Mouse (Mus musculus): Measurements from ENCODE around the gene Itga5. TPM values are rescaled to one million over a fixed set of nuclear protein-coding genes. Genes with fewer than 3 reads are reported as not detected.

Gene Itga5
- polyA plus RNA-seq, 1 experiment from 2014 or later: 45.5 TPM

DNA sequence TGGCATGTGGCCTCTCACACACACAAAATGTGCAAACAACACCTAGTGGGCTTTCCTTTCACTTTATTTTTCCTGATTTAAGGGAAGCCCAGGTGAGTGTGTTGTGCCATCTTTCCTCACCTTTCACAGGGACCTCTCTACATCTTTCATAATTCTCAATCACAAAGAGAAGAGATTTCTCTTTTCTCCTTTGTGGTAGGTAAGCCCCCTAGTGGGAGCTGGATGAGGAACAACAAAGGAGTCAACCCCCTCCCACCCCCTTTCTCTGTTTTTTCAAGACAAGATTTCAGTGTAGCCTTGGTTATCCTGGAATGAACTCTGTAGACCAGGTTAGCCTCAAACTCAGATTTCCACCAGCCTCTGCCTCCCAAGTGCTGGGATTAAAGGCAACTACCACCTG is 23.0 kb downstream of the Itga5 start:
- peaks cover 35% of the 10 kb centered on the region for H3K27me3 ChIP-seq (replicated peaks)
- no peaks in the 10 kb centered on the region for H3K9me3 ChIP-seq
- ATAC-seq: no peak
- no peak overlapping the region for H3K4me3 ChIP-seq (replicated peaks)
- no peak overlapping the region for H3K9ac ChIP-seq
- H3K27ac ChIP-seq: no peak overlapping the region
- peaks cover 21% of the 10 kb centered on the region for H3K36me3 ChIP-seq
- peaks cover 11% of the 10 kb centered on the region for H3K4me1 ChIP-seq (replicated peaks)
- H3K4me2 ChIP-seq (replicated peaks): no peak overlapping the region

DNA sequence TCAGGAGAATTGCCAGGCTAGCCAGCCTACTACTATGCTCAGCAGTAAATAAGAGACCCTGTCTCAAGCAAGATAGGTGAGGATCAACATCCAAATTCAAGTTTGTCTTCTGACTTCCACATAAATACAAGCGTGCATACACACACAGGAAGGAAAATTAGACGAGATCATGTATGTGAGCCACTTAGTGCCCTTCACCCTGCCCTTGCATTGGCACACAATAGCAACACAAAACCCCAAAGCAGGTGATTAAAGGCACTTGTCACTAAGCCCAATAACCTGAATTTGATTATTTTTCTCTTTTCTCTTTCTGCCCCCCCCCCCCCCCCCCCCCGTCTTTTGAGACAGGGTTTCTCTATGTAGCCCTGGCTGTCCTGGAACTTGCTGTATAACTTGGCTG is 23.6 kb downstream of the Itga5 start:
- Histone ChIP-seq H3K4me2 (replicated peaks) (no peak overlapping the region), H3K9me3 (no peaks in the 10 kb centered on the region), H3K27me3 (replicated peaks) (peaks cover 39% of the 10 kb centered on the region), H3K9ac (no peak overlapping the region), H3K4me1 (replicated peaks) (peaks cover 11% of the 10 kb centered on the region), H3K36me3 (peaks cover 21% of the 10 kb centered on the region), H3K4me3 (replicated peaks) (no peak overlapping the region), H3K27ac (no peak overlapping the region)
- ATAC-seq: no peak
- 70% methylated on average over 3 of the region's 3 CpGs for WGBS

DNA sequence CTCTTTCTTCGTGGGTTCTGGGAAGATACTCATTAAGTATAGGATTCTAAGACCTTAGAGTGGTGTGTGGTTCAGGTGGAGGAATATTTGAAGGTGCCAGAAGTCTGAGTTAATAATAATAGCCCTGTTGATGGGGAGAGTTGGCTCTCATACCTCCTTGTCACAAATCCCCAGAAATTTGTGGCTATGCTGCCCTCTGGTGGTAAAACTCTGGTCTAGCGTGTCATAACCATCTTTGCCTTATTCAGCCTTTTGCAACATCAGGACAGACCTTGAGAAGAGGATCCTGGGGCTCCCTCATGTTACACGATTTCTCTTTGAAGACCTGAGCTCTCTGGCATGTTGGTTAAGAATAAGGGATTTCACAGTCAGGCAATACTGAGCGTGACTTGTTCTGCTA is 24.1 kb downstream of the Itga5 start:
- Histone ChIP-seq H3K27ac (no peak overlapping the region), H3K9me3 (no peaks in the 10 kb centered on the region), H3K4me3 (replicated peaks) (no peak overlapping the region), H3K9ac (no peak overlapping the region), H3K36me3 (peaks cover 16% of the 10 kb centered on the region), H3K4me2 (replicated peaks) (no peak overlapping the region), H3K27me3 (replicated peaks) (peaks cover 39% of the 10 kb centered on the region), H3K4me1 (replicated peaks) (peaks cover 11% of the 10 kb centered on the region)
- WGBS: 18% methylated on average over 4 of the region's 4 CpGs
- peak; percentile 26; the same call in 1 of the 2 replicates for ATAC-seq

DNA sequence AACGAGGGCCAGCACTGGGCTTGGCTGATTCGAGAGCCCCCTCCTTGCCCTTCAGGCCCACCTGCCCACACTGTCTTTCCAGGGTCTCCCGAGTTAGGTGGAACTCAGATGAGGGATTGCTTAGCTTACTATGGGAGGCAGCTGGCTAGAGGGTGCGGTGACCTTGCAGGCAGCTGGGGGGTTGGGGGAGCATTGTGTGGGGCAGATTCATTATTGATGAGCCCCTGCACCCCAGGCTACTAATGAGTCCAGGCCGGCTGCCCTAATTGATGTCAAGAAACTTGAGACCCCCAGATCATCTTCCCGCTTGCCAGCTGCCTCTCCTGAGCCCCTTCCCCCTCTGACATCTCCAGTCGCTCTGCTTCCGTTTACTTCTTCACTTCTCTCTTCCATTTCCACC is 25.0 kb downstream of the Itga5 start:
- no peak overlapping the region for H3K27ac ChIP-seq
- no peak for ATAC-seq
- H3K36me3 ChIP-seq: peaks cover 16% of the 10 kb centered on the region
- no peak overlapping the region for H3K4me2 ChIP-seq (replicated peaks)
- H3K9ac ChIP-seq: no peak overlapping the region
- no peaks in the 10 kb centered on the region for H3K9me3 ChIP-seq
- peaks cover 13% of the 10 kb centered on the region for H3K4me1 ChIP-seq (replicated peaks)
- no peak overlapping the region for H3K4me3 ChIP-seq (replicated peaks)
- 58% methylated on average over 8 of the region's 8 CpGs for WGBS
- peaks cover 41% of the 10 kb centered on the region for H3K27me3 ChIP-seq (replicated peaks)

DNA sequence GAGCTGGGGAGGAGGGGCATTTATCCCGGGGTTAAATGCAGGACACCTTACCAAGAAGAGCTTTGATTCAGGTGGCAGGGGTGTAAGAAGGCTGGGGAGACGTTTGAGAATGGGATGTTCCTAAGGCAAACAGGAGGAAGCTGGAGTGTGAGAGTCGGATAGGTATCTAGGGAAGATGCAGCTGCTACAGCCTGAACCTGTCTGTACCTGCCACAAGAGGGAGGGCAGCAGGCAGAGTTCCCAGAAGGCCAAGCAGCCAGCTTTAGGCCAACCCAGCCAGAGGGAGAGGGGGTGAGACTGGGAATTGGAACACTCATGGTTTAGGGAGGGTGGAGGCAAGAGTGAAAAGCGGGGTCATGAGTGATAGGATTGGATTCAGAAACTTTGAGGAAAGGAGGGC is 25.8 kb downstream of the Itga5 start:
- H3K9me3 ChIP-seq: no peaks in the 10 kb centered on the region
- peaks cover 13% of the 10 kb centered on the region for H3K4me1 ChIP-seq (replicated peaks)
- H3K9ac ChIP-seq: no peak overlapping the region
- no peak for ATAC-seq
- no peak overlapping the region for H3K4me2 ChIP-seq (replicated peaks)
- peaks cover 41% of the 10 kb centered on the region for H3K27me3 ChIP-seq (replicated peaks)
- peaks cover 11% of the 10 kb centered on the region for H3K36me3 ChIP-seq
- no peak overlapping the region for H3K4me3 ChIP-seq (replicated peaks)
- H3K27ac ChIP-seq: no peak overlapping the region
- 28% methylated on average over 4 of the region's 4 CpGs for WGBS

DNA sequence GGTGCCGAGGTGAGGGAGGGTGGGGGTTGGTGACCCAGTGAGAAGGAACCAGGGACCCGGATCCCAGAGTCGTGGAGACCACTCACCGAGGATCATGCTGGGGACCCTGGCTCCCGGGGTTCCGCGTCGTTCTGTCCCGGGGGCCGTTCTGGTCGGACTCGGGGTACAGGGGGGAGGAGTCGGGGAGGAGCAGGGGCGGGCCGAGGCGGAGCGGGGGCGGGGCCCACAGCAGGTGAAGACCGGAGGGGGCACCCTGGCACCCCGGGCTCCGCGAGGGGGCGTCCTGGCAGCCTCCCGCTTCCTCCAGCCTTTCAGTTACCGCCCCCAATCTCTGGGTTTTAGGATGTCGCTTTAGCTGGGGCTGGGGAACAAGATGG is 26.6 kb downstream of the Itga5 start, which contains the start of gene Zfp385a:
Gene Zfp385a, minus strand, starts transcription at position 133 of the 377 bp plus-strand sequence.
- under 1% methylated on average over 26 of the region's 26 CpGs for WGBS
- H3K27ac ChIP-seq: no peak within 1 kb of the TSS
- H3K4me2 ChIP-seq (replicated peaks): peak within 1 kb of the TSS; percentile 93
- ATAC-seq: peak; percentile 68
- peak within 1 kb of the TSS; percentile 58 for H3K4me3 ChIP-seq (replicated peaks)
- H3K9ac ChIP-seq: peak within 1 kb of the TSS; percentile 47
- peaks cover 41% of the 10 kb centered on the region for H3K27me3 ChIP-seq (replicated peaks)
- H3K9me3 ChIP-seq: no peaks in the 10 kb centered on the region
- peaks cover 5% of the 10 kb centered on the region for H3K36me3 ChIP-seq
- H3K4me1 ChIP-seq (replicated peaks): peaks cover 13% of the 10 kb centered on the region

DNA sequence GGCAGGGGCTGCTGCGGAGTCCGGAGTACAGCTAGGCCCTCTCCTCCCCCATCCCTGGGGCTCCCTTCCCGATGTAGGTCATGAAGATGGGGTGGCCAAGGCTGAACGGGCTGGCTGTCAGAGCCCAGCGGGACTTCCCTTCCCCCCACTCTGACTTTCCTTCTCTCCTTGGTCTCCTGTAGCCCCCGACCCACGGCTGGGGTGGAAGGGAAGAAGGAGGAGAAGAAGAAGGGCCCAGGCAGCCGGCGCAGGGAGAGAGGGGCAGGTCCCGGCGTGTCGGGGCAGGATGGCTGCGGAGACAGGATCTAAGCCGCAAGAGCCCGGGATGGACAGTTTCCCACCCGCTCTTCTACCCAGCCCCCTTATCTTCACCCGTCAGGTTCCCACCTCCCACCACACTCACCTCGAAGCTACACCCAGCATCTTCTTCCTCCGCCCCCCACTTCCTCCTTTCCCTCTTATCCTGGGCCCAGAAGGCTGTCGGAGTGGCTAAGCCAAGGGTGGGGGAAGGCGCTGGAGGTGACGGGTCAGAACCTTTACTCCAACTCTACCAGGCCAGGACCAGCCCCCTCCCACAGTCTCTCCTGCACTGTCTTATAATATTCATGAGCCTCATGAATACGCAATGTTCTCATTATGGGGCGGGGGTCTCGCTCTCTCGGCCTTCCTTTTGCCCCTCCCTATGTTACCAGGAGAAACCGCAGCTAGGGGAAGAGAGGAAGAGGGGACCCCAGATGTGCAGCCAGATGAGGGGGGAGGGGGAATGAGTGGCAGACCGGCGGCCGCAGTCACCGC is 27.2 kb downstream of the Itga5 start:
- 6% methylated on average over 28 of the region's 31 CpGs for WGBS

DNA sequence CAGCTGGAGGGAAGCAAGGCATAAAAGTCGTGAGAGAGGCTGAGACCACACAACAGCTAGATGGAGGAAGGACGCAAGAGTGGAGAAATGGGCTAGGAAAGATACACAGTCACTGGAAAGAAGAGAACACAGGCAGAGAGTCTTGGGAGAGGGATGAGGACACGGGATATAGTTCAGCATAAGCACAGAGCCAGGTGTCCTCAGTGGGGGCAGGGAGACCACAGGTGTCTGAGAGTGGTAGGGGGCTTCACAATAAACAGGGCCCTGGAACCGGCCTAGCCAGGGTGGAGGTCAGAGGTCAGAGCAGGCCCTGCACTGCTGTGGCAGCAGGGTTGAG is 27.8 kb downstream of the Itga5 start:
- no peak overlapping the region for H3K27ac ChIP-seq
- peaks cover 13% of the 10 kb centered on the region for H3K4me1 ChIP-seq (replicated peaks)
- no peak for ATAC-seq
- no peaks in the 10 kb centered on the region for H3K9me3 ChIP-seq
- peaks cover 41% of the 10 kb centered on the region for H3K27me3 ChIP-seq (replicated peaks)
- no peak overlapping the region for H3K9ac ChIP-seq
- H3K36me3 ChIP-seq: no peaks in the 10 kb centered on the region
- H3K4me3 ChIP-seq (replicated peaks): no peak overlapping the region
- peak overlapping the region; percentile 93 for H3K4me2 ChIP-seq (replicated peaks)
- WGBS: 51% methylated on average over 4 of the region's 4 CpGs

More for the DNA sequence above, 27.2 kb downstream of the Itga5 start:
- Histone ChIP-seq H3K4me3 (replicated peaks) (peak overlapping the region; percentile 58), H3K27me3 (replicated peaks) (peaks cover 41% of the 10 kb centered on the region), H3K4me2 (replicated peaks) (peak overlapping the region; percentile 93), H3K9me3 (no peaks in the 10 kb centered on the region), H3K9ac (peak overlapping the region; percentile 47), H3K27ac (no peak overlapping the region), H3K36me3 (peaks cover 2% of the 10 kb centered on the region; the same call in 1 of the 2 replicates), H3K4me1 (replicated peaks) (peaks cover 13% of the 10 kb centered on the region)
- peak; percentile 19; the same call in 1 of the 2 replicates for ATAC-seq

DNA sequence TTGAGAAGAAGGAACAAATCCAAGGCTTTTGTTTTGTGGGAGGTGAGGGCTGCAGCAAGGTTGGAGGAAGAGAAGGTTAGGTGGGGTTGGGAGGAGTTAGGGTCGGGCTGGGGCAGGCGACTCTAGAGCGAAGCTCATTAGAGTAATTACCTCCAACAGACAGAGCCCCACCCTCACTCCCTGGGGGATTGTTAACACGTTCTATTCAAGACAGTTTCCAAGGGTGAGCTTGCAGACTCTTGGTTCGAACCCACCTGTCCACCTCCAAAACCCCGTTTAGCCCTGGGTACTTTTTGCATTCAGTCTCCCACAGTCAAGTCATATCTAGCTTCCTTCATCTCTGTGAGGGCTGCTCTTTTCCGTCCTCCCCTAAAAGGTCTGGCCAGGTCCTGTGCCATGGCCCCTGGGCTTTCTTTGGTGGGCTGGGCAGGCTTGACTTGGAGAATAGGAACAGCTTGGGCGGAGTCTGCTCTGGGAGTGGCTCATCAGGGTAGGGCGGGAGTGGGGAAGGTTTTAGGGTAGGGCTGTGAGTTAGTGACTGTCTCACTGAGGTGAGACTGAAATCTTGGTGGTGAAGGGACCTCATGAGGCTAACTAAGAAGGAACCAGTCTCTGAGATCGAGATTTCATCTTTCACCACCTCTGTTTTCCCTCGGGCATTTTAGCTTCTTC is 29.4 kb downstream of the Itga5 start:
- Histone ChIP-seq H3K36me3 (no peaks in the 10 kb centered on the region), H3K4me1 (replicated peaks) (peaks cover 13% of the 10 kb centered on the region), H3K4me3 (replicated peaks) (no peak overlapping the region), H3K27ac (no peak overlapping the region), H3K4me2 (replicated peaks) (no peak overlapping the region), H3K27me3 (replicated peaks) (peaks cover 39% of the 10 kb centered on the region), H3K9ac (no peak overlapping the region), H3K9me3 (no peaks in the 10 kb centered on the region)
- no peak for ATAC-seq
- 19% methylated on average over 11 of the region's 11 CpGs for WGBS

DNA sequence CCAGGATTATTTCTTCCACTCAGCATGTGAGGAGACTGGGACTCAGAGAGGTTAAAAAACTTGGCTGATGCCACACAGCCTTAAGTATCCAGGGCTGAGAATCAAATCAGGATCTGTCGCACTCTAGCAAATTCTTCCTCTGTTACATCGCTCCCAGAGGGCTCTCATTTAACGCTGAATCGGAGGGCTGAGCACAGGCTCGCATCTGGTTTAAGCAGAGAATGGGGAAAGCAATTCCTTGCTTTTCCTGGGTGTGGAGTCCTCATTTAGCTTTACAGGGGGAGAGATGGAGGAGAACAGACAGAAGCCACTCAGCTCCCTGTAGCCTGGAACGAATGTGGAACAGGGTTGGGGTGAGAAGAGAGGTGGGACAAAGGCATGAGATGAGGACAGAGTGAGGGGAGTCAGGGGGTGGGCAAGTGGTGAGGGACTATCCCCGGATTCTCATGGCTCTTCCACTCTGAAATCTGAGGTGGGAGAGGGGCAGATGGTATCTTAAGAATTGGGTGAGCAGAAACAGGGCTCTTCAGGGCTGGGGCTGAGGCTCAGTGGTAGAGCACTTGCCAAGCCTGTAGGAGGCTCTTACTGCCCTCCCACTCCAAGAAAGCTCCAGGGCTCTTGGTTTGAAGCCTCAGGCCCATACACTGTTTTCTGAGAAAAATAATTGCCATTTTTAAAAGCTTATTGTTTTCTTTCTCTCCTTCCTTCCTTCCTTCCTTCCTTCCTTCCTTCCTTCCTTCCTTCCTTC is 30.9 kb downstream of the Itga5 start:
- Histone ChIP-seq H3K4me2 (replicated peaks) (no peak overlapping the region), H3K9me3 (no peaks in the 10 kb centered on the region), H3K36me3 (no peaks in the 10 kb centered on the region), H3K9ac (no peak overlapping the region), H3K27me3 (replicated peaks) (peaks cover 24% of the 10 kb centered on the region), H3K4me3 (replicated peaks) (no peak overlapping the region), H3K4me1 (replicated peaks) (peaks cover 13% of the 10 kb centered on the region), H3K27ac (no peak overlapping the region)
- WGBS: 35% methylated on average over 7 of the region's 7 CpGs
- ATAC-seq: no peak

DNA sequence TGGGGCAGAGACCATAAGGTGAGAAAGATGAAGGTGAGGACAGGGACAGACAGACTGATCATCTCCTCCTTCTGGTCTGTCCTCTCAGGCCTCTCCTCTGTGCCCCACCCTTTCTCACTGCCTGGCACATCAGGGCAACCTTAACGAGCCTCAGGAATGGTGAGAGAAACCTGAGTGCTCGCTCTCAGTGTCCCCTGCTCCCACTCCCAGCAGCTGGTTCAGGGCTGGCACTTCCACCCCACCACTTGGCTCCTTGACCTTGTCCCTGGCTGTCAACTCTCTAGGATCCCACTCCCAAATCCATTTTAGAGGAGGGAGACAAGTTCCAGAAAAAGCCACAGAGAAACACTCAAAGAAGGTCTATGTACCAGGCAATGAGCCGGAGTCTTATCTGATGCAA is 31.5 kb downstream of the Itga5 start:
- Histone ChIP-seq H3K4me3 (replicated peaks) (no peak overlapping the region), H3K4me2 (replicated peaks) (no peak overlapping the region), H3K9ac (no peak overlapping the region), H3K27ac (no peak overlapping the region), H3K36me3 (no peaks in the 10 kb centered on the region), H3K4me1 (replicated peaks) (peaks cover 9% of the 10 kb centered on the region), H3K9me3 (no peaks in the 10 kb centered on the region), H3K27me3 (replicated peaks) (peaks cover 19% of the 10 kb centered on the region)
- no peak for ATAC-seq
- WGBS: 54% methylated on average over 3 of the region's 3 CpGs

DNA sequence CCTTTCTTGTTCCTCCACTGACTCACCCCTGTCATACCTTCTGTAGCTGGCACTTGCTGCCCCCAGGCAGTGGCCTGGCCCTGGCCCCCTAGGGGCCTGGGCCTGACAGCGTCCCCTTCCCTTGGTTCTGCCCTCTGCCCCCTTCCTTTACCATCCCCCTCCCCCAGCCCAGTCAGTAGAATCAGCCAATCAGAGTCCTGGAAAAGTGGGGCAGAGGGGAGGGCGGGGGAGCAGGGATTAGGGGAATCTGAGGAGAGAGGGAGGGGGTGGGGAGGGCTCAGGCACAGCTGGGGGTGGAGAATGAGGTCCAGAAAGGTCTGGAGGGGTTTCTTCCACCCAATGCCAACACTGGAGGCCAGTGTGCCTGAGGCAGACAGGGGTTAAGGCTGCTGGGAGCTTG is 32.4 kb downstream of the Itga5 start:
- no peak for ATAC-seq
- Histone ChIP-seq H3K4me3 (replicated peaks) (no peak overlapping the region), H3K4me1 (replicated peaks) (0 out of 2 replicates have a peak, but pooled peaks cover 2% of the 10 kb centered on the region), H3K36me3 (no peaks in the 10 kb centered on the region), H3K9ac (no peak overlapping the region), H3K27me3 (replicated peaks) (peaks cover 13% of the 10 kb centered on the region), H3K9me3 (no peaks in the 10 kb centered on the region), H3K27ac (no peak overlapping the region), H3K4me2 (replicated peaks) (no peak overlapping the region)
- 19% methylated on average over 2 of the region's 2 CpGs for WGBS

Data from intestine, embryonic 15.5 days (tissue).